Mouse (Mus musculus): ENCODE measurements around the gene Ggps1. TPM values are rescaled to one million over a fixed set of nuclear protein-coding genes. Genes with fewer than 3 reads are reported as not detected.

Ggps1 gene
- polyA plus RNA-seq, 1 experiment from 2014 or later: 73.4 TPM

GRCm38 (mm10) chr13:14011454-14011995 is 51.8 kb downstream of the Ggps1 start:
- no peaks in the 10 kb centered on the region for H3K4me1 ChIP-seq (replicated peaks)
- no peaks in the 10 kb centered on the region for H3K9me3 ChIP-seq
- no peak overlapping the region for H3K4me3 ChIP-seq
- no peaks in the 10 kb centered on the region for H3K27me3 ChIP-seq
- 90% methylated on average over 4 of the region's 4 CpGs for WGBS
- H3K27ac ChIP-seq (replicated peaks): no peak overlapping the region
- no peak overlapping the region for H3K9ac ChIP-seq
- no peak overlapping the region for H3K4me2 ChIP-seq
- ATAC-seq (ENCODE audit: low read depth): no peak
- peaks cover 75% of the 10 kb centered on the region for H3K36me3 ChIP-seq

GRCm38 (mm10) chr13:14006056-14006455 is 57.2 kb downstream of the Ggps1 start:
- no peak overlapping the region for H3K9ac ChIP-seq
- H3K9me3 ChIP-seq: no peaks in the 10 kb centered on the region
- no peak overlapping the region for H3K27ac ChIP-seq (replicated peaks)
- peaks cover 78% of the 10 kb centered on the region for H3K36me3 ChIP-seq
- WGBS: 66% methylated on average over 2 of the region's 2 CpGs
- no peaks in the 10 kb centered on the region for H3K27me3 ChIP-seq
- no peaks in the 10 kb centered on the region for H3K4me1 ChIP-seq (replicated peaks)
- ATAC-seq (ENCODE audit: low read depth): no peak
- H3K4me3 ChIP-seq: no peak overlapping the region
- no peak overlapping the region for H3K4me2 ChIP-seq

- ATAC-seq (ENCODE audit: low read depth): no peak
- no peaks in the 10 kb centered on the region for H3K4me1 ChIP-seq (replicated peaks)
- H3K36me3 ChIP-seq: peaks cover 84% of the 10 kb centered on the region
- no peak overlapping the region for H3K9ac ChIP-seq
- no peak overlapping the region for H3K27ac ChIP-seq (replicated peaks)
- no peak overlapping the region for H3K4me2 ChIP-seq
- H3K9me3 ChIP-seq: no peaks in the 10 kb centered on the region
- WGBS: 93% methylated on average over 5 of the region's 5 CpGs
- no peaks in the 10 kb centered on the region for H3K27me3 ChIP-seq
- H3K4me3 ChIP-seq: no peak overlapping the region
Measured at GRCm38 (mm10) chr13:14004999-14005398, 58.3 kb downstream of the Ggps1 start.

- Histone ChIP-seq H3K9me3 (no peaks in the 10 kb centered on the region), H3K4me2 (no peak overlapping the region), H3K9ac (no peak overlapping the region), H3K27ac (replicated peaks) (no peak overlapping the region), H3K27me3 (no peaks in the 10 kb centered on the region), H3K36me3 (peaks cover 85% of the 10 kb centered on the region), H3K4me3 (no peak overlapping the region), H3K4me1 (replicated peaks) (no peaks in the 10 kb centered on the region)
- no peak for ATAC-seq (ENCODE audit: low read depth)
- WGBS: 86% methylated on average over 4 of the region's 4 CpGs
Measured at GRCm38 (mm10) chr13:14004086-14004485, 59.2 kb downstream of the Ggps1 start.

- Histone ChIP-seq H3K36me3 (peaks cover 87% of the 10 kb centered on the region), H3K27ac (replicated peaks) (no peak overlapping the region), H3K9me3 (no peaks in the 10 kb centered on the region), H3K4me3 (no peak overlapping the region), H3K9ac (no peak overlapping the region), H3K4me2 (no peak overlapping the region), H3K27me3 (no peaks in the 10 kb centered on the region), H3K4me1 (replicated peaks) (no peaks in the 10 kb centered on the region)
- WGBS: 54% methylated on average over 2 of the region's 2 CpGs
- 0 out of 2 replicates have a peak, but pooled peaks have one; percentile 27 for ATAC-seq (ENCODE audit: low read depth)
Measured at GRCm38 (mm10) chr13:14002706-14003105, 60.6 kb downstream of the Ggps1 start.

Other genes with a start within 250 kb of the Ggps1 start
- 18.8 and 19.9 TPM in 2 replicates for gene B3galnt2, start 109.0 kb downstream of the Ggps1 start, polyA plus RNA-seq (2015; fragmentation: Nextera tagmentation; extraction: Ambion mirVana)
- 93.6 and 102 TPM in 2 replicates for gene Tbce, start 23.9 kb downstream of the Ggps1 start, polyA plus RNA-seq (2015; fragmentation: Nextera tagmentation; extraction: Ambion mirVana)
- 87.8 and 89.9 TPM in 2 replicates for gene Arid4b, start 256 bp downstream of the Ggps1 start, polyA plus RNA-seq (2015; fragmentation: Nextera tagmentation; extraction: Ambion mirVana)

All from neural tube, embryonic 13.5 days (tissue).